Mouse (Mus musculus) liver, adult 2 months (tissue): ENCODE measurements at regions not wholly inside any gene's neighbourhood (a gene's known extent, or its start where the extent isn't known, plus 50 kb on each side); places are given as distances from the start of the nearest gene placed in this dataset.

ENCODE experiments used
- CTCF ChIP-seq: fragments of 200-500 bp; IDR thresholded peaks from 2 replicates; pipeline ENCODE4 v1.5.1; 2011; ENCODE audit warnings: low read depth, low read length, control low read depth
- POLR2A ChIP-seq: fragments of 200-500 bp; IDR thresholded peaks from 2 replicates; pipeline ENCODE4 v1.6.1; 2011; ENCODE audit warnings: low read length, control low read depth; ENCODE audit not compliant: insufficient read depth; ENCODE audit errors: extremely low read depth

DNA sequence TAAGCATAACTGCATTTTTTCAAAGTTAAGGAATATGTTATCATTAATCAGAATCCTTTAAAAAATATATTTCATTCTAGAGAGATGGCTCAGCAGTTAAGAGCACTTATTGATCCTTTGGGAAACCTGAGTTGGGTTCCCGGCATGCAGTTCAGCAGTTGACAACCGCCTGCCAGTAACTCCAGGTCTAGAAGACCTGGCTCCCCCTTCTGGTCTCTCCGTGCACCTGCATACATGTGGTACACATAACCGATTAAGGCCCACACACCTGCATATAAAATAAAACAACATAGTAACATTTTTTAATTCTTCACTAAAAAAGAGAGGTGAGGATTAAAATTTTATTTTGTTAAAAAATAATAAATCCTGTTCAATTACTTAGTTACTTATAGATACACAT is 89.7 kb upstream of the Hmga2 start:
- TF ChIP-seq CTCF (no peak), POLR2A (no peak)
